Mouse (Mus musculus) layer of hippocampus, postnatal 14 days (tissue): ENCODE measurements at regions not wholly inside any gene's neighbourhood (a gene's known extent, or its start where the extent isn't known, plus 50 kb on each side); places are given as distances from the start of the nearest gene placed in this dataset.

Experiments used
- DNase-seq, 2 experiments: peaks; one replicate each; pipeline ENCODE4 v3.0.0; 2021 to 2022; ENCODE audit warnings: low spot score in 2 of 2, mixed read lengths in 1 of 2

DNA sequence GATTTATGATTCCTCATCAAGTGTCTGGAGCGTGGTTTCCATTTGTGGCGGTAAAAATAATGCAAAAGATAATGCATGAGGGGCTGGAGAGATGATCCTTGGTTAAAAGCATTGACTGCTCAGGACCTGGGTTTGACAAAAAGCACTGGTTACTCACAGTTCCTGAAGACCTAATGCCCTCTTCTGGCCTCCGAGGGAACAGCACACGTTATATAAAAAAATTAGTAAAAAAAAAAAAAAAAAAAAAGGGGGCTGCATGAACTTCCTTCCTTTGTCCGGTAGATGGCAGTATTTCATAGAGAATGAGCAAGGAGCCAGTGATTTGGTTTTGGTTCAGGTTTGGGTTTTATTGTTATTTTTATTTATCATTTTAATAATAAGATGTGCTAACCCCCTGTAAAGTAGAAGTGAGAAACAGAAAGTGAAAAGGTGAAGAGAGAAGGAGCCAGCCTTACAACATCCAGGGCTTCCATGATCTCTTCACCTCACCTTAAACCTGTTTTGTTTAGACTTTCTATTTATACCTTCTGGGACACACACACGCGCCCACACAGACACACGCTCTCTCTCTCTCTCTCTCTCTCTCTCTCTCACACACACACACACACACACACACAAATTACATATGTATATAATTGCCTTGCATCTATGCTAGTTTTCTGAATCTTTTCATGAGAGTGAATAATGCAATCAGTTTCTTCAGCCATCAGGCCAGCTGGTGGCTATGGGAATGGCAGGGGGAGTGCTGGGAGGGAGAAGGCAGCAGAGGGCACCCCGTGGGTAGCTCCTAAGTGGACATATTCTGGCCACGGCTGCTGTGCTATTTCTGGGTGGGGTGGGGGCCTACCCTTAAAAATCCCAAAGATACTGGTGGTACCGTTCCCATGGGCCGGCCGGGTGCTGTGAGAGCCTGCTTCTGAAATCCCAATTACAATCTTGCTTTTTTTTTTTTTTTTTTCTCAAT is 230.0 kb downstream of the Poteg start:
- DNase-seq, result peak; percentile 38 to 56

- peak; percentile 41 to 69 for DNase-seq
These were observed 231.7 kb downstream of the Poteg start for GRCm38 (mm10) chr8:27679164-27679563.

DNA sequence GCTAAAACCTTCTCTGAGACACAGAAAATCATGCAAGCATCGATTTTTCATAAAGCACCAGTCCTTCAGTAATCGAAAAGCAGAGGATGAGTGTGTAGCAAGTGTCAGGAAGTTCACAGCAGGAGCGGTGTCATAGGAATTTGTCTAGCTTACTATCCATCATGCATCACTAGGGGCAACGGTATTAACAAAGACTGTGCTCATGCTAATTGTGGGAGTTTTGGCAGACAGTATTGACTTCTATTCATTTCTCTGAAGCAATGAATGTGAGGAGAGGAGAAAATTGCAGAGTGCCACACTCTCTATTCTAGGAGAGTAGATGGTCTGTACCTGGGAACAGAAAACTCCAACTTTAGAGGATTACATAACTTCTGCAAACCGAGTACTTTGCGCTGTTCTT is 274.5 kb downstream of the Poteg start:
- peak; percentile 3 to 16 for DNase-seq

GRCm38 (mm10) chr8:27770296-27770695 is 322.8 kb downstream of the Poteg start:
- DNase-seq, result no peak

DNA sequence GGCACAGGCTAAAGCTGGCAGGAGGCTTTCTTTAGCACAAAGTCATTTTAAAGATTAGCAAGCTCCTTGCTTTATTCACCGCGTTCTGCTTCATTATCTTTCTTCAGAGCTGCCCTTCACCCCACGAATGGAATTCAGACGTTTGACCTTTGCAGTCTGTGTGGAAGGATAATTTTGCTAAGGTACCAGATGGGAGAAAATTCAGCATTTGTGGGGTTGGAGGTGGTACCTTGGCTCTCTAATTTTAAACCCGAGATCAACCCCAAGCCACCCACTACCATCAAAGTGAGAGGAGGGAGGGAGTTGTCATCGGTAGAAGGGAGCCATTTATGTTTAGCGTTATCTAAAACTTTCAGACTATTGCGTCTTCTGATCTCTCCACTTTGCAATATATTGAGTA is 323.3 kb downstream of the Poteg start:
- peak; percentile 5 to 18 for DNase-seq

DNA sequence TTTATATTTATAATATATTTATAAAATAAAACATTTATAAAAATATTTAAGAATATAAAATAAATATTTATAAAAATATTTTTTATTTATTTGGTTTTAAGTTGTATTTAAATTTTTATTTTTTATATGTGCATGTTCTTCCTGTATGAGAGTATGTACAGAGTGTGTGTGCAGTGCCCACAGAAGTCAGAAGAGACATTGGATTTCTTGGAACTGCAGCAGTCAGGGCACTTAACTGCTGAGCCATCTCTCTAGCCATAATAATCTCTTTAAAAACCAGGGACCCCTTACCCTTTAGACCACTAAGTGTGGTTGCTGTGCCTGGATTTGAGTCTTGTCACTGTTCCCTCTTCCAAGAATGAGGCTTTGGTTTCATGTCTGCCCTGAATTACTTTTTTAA is 323.8 kb downstream of the Poteg start:
- no peak for DNase-seq

GRCm38 (mm10) chr8:27778982-27779381 is 331.5 kb downstream of the Poteg start:
- no peak for DNase-seq
